Mouse (Mus musculus) lung, embryonic 15.5 days (tissue): ENCODE measurements at regions not wholly inside any gene's neighbourhood (a gene's known extent, or its start where the extent isn't known, plus 50 kb on each side); places are given as distances from the start of the nearest gene placed in this dataset.

Experiments used
- ATAC-seq: fragments of 200-750 bp; cut with Nextera tagmentation; 2 replicates; pipeline ENCODE4 v1.8.0; 2017; ENCODE audit warnings: moderate number of reproducible peaks, borderline replicate concordance; ENCODE audit not compliant: low FRiP score, low TSS enrichment; ENCODE audit errors: extremely low read depth
- H3K27ac ChIP-seq: fragments of 300-500 bp; sonication (generic); 2 replicates; pipeline ENCODE4 v1.5.1; 2015; ENCODE audit warnings: moderate library complexity, mild to moderate bottlenecking, inconsistent platforms
- H3K27me3 ChIP-seq: fragments of 300-500 bp; sonication (generic); 2 replicates; pipeline ENCODE4 v1.6.1; 2015; ENCODE audit warnings: inconsistent platforms
- H3K36me3 ChIP-seq: fragments of 300-500 bp; sonication (generic); 2 replicates; pipeline ENCODE4 v1.6.1; 2015; ENCODE audit warnings: inconsistent platforms
- H3K4me1 ChIP-seq: fragments of 300-500 bp; sonication (generic); 2 replicates; pipeline ENCODE4 v1.6.1; 2015; ENCODE audit warnings: inconsistent platforms
- H3K4me2 ChIP-seq: fragments of 300-500 bp; sonication (generic); 2 replicates; pipeline ENCODE4 v1.6.1; 2015; ENCODE audit warnings: inconsistent platforms, mild to moderate bottlenecking, moderate library complexity
- H3K4me3 ChIP-seq: fragments of 300-500 bp; sonication (generic); 2 replicates; pipeline ENCODE4 v1.5.1; 2015; ENCODE audit warnings: mild to moderate bottlenecking, inconsistent platforms
- H3K9ac ChIP-seq: fragments of 300-500 bp; sonication (generic); 2 replicates; pipeline ENCODE4 v1.6.1; 2015; ENCODE audit warnings: inconsistent platforms
- H3K9me3 ChIP-seq: fragments of 300-500 bp; sonication (generic); 2 replicates; pipeline ENCODE4 v1.6.1; 2016; ENCODE audit warnings: inconsistent platforms
- WGBS: fragments of 180-500 bp; shearing (Covaris S2); methylation state at CpG from one replicate; pipeline ENCODE4 v1.1.7; 2015; 5-methylcytosine and 5-hydroxymethylcytosine counted together

DNA sequence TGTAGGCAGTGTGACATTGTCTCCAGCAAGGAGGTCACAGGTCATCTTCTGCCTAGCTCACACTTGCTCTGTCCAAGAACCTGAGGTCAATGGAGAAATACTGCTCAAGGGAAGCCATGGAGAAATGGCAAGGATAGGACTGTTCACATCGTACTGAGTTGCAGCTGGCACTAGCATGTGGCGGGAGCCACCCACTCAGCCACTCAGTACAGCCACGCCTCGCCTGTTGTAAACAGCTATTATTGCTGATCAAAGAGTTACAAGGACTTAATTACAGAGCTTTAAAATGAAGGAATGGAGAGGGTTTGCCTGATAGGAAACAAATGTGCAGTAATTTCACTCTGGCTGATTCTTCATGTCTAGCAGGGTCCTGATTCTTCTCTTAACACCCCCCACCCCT is 64.8 kb downstream of the Dll1 start:
- Histone ChIP-seq H3K4me2 (no peak overlapping the region), H3K4me3 (no peak overlapping the region), H3K27ac (no peak overlapping the region), H3K4me1 (no peaks in the 10 kb centered on the region), H3K9me3 (no peaks in the 10 kb centered on the region), H3K36me3 (no peaks in the 10 kb centered on the region), H3K27me3 (no peaks in the 10 kb centered on the region), H3K9ac (no peak overlapping the region)
- WGBS: 73% methylated on average over 4 of the region's 4 CpGs
- no peak for ATAC-seq

DNA sequence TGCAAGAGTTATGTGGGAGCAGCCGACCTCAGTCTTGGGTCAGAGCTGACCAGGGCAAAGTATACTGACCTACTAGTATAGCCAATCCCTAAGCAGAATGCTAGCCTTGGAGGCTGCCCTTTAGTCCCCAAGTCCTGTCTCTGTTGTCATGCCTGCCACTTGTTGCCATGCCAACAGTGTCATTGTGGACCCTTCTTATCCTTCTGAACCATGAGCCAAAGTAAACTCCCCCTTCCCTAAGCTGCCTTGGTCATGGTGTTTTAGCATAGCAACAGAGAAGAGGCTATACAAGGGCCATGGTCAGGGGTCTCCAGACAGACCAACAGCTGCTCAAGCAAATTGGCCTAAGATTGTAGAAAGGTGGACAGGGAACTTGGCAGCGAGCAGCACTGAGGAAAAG is 66.2 kb downstream of the Dll1 start:
- H3K9ac ChIP-seq: no peak overlapping the region
- H3K27ac ChIP-seq: no peak overlapping the region
- no peaks in the 10 kb centered on the region for H3K27me3 ChIP-seq
- H3K4me3 ChIP-seq: no peak overlapping the region
- no peak overlapping the region for H3K4me2 ChIP-seq
- no peak for ATAC-seq
- 64% methylated on average over 2 of the region's 2 CpGs for WGBS
- H3K9me3 ChIP-seq: no peaks in the 10 kb centered on the region
- no peaks in the 10 kb centered on the region for H3K4me1 ChIP-seq
- no peaks in the 10 kb centered on the region for H3K36me3 ChIP-seq

DNA sequence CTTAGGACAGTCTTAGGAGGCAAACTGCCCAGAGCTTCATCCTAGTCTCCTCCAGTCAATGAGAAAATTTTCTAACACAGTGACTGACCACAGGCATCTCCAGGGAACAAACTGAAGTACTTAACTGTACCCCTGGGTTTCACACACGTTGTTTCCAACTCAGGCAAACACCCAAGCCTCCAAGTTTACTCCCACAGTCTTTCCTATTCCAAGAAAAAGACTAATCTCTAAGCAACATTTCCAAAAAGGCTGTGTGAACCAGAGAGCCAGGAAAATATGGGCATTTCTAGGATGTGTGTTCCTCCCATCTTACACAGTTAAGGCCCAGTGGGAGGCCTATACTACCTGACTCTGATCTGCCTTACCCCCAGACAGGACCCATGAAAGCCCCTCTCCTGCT is 74.6 kb downstream of the Dll1 start:
- Histone ChIP-seq H3K27me3 (no peaks in the 10 kb centered on the region), H3K36me3 (no peaks in the 10 kb centered on the region), H3K9me3 (no peaks in the 10 kb centered on the region), H3K9ac (no peak overlapping the region), H3K4me1 (peaks cover 7% of the 10 kb centered on the region; the same call in 1 of the 2 replicates), H3K4me3 (no peak overlapping the region), H3K27ac (no peak overlapping the region), H3K4me2 (no peak overlapping the region)
- ATAC-seq: no peak
- 39% methylated on average over 1 of the region's 1 CpGs for WGBS

DNA sequence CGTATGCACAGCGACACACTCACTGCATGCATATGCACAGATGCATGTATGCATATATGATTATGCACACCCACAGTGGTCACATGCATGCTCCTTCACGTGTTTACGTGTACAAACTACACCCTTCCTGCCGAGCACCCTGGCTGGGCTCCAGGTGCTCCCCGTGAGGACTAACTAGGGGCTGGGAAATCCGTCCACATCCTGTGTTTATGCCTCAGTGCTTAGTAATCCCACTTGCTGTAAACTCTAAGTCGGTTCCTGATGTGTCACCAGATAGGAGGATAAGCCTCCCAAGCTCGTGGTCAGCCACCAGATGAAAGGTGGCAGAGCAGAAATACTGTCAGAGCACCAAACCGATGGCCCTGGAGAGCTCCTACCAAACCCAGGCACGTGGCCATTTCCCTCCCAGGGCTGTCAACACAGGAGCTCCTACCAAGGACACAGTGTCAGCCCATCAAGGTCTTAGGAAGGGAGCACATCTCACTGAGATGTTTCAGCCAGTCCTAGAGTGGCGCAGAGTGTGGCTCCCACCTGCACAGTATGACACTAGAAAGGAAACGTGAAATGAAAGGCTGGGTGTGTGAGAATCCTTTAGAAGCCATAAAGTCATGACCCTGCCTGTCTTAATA is 76.8 kb downstream of the Dll1 start:
- no peaks in the 10 kb centered on the region for H3K27me3 ChIP-seq
- peak; percentile 31; the same call in 1 of the 2 replicates for ATAC-seq
- H3K27ac ChIP-seq: no peak overlapping the region; the same call in 1 of the 2 replicates
- H3K9me3 ChIP-seq: no peaks in the 10 kb centered on the region
- WGBS: 46% methylated on average over 13 of the region's 13 CpGs
- no peaks in the 10 kb centered on the region for H3K36me3 ChIP-seq
- no peak overlapping the region for H3K4me2 ChIP-seq
- H3K9ac ChIP-seq: no peak overlapping the region
- peaks cover 7% of the 10 kb centered on the region; the same call in 1 of the 2 replicates for H3K4me1 ChIP-seq
- H3K4me3 ChIP-seq: no peak overlapping the region

DNA sequence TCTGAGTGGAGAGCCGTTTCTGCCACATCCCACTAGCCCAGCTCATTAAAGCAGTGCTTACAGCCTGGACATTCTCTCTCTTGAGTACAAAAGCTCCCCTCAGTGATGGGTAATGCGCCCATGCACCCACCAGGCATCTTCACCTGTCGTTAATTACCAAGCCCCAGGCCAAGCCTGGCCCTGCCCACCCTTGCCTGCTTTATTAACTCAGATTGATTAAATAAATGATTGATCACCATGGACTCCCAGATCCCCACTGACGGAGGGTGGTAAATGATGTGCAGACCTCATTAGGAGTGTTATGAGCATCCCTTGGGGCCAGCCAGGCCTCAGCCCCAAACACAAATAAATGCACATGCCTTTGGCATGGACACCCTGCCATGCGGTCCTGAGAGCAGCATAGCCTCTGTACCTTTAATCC is 82.5 kb downstream of the Dll1 start:
- Histone ChIP-seq H3K36me3 (no peaks in the 10 kb centered on the region), H3K4me2 (no peak overlapping the region), H3K4me1 (peaks cover 4% of the 10 kb centered on the region; the same call in 1 of the 2 replicates), H3K27ac (no peak overlapping the region), H3K9ac (no peak overlapping the region), H3K9me3 (no peaks in the 10 kb centered on the region), H3K27me3 (no peaks in the 10 kb centered on the region), H3K4me3 (no peak overlapping the region)
- ATAC-seq: no peak
- 64% methylated on average over 5 of the region's 5 CpGs for WGBS

DNA sequence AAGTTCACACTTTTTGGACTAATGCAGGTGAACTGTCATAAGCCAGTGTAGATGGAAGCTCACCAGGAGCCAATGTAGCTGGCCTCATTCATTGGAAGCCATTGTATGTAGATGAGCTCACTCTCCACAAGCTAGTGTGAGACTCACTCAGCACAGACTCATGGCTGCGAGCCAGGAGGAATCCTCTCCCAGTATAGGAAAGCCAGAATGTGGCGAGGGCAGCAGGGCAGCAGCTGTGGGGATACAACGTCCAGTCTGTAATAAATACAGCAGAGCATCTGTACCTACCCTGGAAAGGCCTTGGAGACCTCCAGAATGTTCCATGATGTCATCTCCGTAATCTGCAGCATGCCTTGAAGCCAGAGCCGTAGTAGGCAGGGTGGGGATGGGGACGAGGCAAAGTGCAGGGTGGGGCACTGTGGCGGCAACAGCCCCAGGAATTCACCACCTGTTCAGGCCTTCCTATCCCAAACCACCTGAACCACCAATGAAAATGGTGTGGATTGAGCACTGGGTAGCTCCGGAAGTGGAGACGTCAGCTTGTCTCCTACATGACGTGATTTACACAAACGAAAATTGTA is 84.1 kb downstream of the Dll1 start:
- 61% methylated on average over 11 of the region's 11 CpGs for WGBS
- ATAC-seq: 0 out of 2 replicates have a peak, but pooled peaks have one; percentile 40
- no peaks in the 10 kb centered on the region for H3K27me3 ChIP-seq

DNA sequence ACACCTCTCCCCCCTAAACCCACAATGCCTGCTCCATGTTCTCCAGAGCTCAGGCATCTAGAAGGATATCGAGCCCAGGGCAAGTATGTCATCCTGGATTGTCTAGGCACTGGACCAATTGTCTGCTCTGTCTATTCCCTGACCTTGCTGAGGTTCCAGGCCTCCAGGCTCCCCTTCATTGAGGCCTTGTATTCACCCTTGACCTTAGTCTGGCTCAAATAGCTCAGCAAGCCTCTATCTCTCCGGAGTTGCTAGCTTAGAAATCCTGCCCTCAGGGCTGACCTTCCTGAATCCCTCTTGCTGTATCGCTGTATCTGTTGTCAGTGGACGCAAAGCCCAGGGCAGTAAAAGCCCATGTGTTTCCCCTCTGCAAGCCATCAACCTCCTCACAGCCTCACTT is 85.0 kb downstream of the Dll1 start:
- Histone ChIP-seq H3K36me3 (no peaks in the 10 kb centered on the region), H3K4me3 (no peak overlapping the region), H3K27me3 (no peaks in the 10 kb centered on the region), H3K9me3 (no peaks in the 10 kb centered on the region), H3K27ac (no peak overlapping the region), H3K9ac (no peak overlapping the region), H3K4me1 (peaks cover 8% of the 10 kb centered on the region), H3K4me2 (no peak overlapping the region)
- no peak for ATAC-seq
- 67% methylated on average over 4 of the region's 4 CpGs for WGBS

More for the DNA sequence above, 84.1 kb downstream of the Dll1 start:
- H3K9ac ChIP-seq: no peak overlapping the region
- H3K4me3 ChIP-seq: no peak overlapping the region
- peaks cover 8% of the 10 kb centered on the region for H3K4me1 ChIP-seq
- no peak overlapping the region for H3K27ac ChIP-seq
- no peaks in the 10 kb centered on the region for H3K9me3 ChIP-seq
- H3K36me3 ChIP-seq: no peaks in the 10 kb centered on the region
- no peak overlapping the region for H3K4me2 ChIP-seq

DNA sequence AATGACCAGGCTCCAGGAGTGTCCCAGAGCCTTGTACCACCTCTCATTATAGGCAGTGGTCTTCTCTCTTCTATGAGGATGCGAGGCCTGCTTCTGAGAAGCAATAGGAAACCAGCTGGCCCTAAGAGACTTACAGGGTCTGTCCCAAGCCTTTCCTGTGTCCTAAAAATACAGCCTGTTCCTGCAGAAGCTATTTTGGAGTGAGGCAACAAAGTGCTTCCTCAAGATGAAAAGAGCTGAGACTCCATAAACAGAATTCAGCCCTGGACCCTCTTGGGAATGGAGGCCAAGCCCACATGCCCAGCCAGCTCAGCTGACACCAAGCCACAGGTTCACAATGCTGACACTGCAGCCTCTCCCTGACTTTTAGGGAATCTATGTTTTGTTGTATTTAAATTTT is 86.3 kb downstream of the Dll1 start:
- 85% methylated on average over 1 of the region's 1 CpGs for WGBS
- H3K27ac ChIP-seq: no peak overlapping the region
- no peaks in the 10 kb centered on the region for H3K9me3 ChIP-seq
- no peak overlapping the region for H3K4me2 ChIP-seq
- no peaks in the 10 kb centered on the region for H3K27me3 ChIP-seq
- no peak overlapping the region for H3K9ac ChIP-seq
- no peak for ATAC-seq
- no peak overlapping the region for H3K4me3 ChIP-seq
- H3K36me3 ChIP-seq: no peaks in the 10 kb centered on the region
- H3K4me1 ChIP-seq: peaks cover 14% of the 10 kb centered on the region

DNA sequence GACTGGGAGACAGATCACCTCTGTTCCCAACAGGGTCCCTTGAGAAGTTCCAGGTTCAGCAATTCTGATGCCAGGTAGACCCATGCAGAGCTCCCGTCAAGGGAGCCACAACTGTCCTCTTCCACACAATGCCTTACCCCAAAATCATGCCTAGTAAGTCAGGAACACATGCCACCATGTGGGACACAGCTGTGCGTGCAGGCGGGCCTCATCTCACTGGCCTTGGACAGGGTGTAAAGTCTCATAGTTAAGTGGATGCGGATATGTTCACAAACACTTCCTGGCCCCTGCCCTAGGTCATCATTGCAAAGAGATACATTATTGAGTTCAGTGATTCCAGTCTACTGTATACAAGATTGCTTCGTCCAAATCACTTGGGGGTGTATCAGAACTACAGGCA is 87.6 kb downstream of the Dll1 start:
- H3K9me3 ChIP-seq: no peaks in the 10 kb centered on the region
- no peaks in the 10 kb centered on the region for H3K27me3 ChIP-seq
- no peak overlapping the region for H3K4me2 ChIP-seq
- no peak overlapping the region for H3K9ac ChIP-seq
- peaks cover 24% of the 10 kb centered on the region for H3K4me1 ChIP-seq
- H3K36me3 ChIP-seq: no peaks in the 10 kb centered on the region
- no peak overlapping the region for H3K27ac ChIP-seq
- 44% methylated on average over 5 of the region's 5 CpGs for WGBS
- no peak for ATAC-seq
- no peak overlapping the region for H3K4me3 ChIP-seq

DNA sequence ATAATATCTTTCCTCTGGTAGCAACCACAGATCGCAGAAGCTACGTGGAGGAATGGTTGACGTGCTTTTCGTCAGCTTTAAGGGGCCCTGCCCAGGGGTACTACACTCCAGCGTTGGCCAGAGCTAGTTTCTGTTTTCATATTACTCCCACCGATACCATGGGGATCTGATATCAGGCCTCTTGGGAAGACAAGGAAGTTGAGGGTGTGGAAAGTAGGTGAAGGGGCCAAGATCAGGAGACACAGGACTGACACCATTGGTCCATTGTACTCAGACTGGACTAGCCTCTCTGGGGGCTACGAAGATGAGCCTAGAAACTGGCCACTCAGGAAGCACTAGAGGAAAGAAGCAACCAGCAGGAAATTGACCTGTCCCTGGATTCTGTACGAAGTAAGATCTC is 88.0 kb downstream of the Dll1 start:
- Histone ChIP-seq H3K4me3 (no peak overlapping the region), H3K9ac (no peak overlapping the region), H3K4me2 (no peak overlapping the region), H3K9me3 (no peaks in the 10 kb centered on the region), H3K36me3 (no peaks in the 10 kb centered on the region), H3K27ac (no peak overlapping the region), H3K27me3 (no peaks in the 10 kb centered on the region), H3K4me1 (peaks cover 24% of the 10 kb centered on the region)
- no peak for ATAC-seq
- WGBS: 82% methylated on average over 8 of the region's 8 CpGs

DNA sequence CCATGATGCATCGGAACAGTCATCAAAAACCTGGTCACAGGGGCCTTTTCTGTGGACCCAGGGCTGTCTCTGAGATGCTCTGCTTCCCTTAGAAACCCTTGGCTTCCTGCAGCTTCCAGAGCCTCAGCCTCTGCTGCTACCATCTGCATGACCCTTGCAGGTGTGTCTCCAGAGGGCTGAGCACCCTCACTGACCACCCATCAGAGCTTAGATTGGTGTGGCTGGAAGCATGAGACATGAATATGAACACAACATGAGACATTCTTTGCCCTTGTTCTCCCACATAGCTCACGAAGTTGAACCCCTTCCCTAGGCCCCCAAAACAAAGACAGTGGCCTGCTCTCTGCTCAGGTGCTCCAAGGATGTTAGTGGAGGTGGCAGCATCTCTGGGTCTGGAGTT is 90.1 kb downstream of the Dll1 start:
- Histone ChIP-seq H3K27ac (no peak overlapping the region), H3K4me1 (peaks cover 24% of the 10 kb centered on the region), H3K9me3 (no peaks in the 10 kb centered on the region), H3K27me3 (no peaks in the 10 kb centered on the region), H3K36me3 (no peaks in the 10 kb centered on the region), H3K4me3 (no peak overlapping the region), H3K4me2 (no peak overlapping the region), H3K9ac (no peak overlapping the region)
- ATAC-seq: no peak
- WGBS: 90% methylated on average over 2 of the region's 2 CpGs

DNA sequence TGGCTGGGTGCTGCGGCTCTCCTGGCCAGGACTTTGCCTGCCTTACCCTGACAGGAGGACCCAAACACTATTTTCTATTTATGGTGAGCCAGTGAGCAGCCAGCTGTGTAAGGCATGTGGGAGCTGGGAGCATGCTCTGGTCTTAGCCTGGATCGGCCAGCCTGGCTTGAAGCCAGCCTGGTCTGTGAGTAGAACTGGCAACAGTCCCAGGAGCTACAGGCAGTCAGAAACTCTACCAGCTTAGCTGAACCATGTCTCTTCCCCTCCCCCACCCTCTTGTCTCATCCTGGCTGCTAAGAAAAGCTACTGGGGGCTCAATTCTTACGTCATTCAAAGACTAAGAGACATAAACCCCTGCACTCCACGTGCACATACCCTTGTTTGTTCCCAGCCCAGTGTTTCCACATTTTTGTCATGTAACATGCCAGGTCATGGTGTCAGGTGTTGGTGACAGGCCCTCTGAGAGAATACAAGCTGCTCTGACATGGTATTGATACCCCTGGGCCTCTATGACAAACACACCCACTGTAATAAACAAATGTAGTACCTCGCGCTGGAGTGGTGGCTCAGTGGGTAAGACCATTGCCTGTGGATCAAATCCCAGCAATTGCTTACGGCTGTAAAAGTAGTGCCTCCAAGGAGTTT is 91.2 kb downstream of the Dll1 start:
- peaks cover 24% of the 10 kb centered on the region for H3K4me1 ChIP-seq
- peak; percentile 88 for ATAC-seq
- no peak overlapping the region for H3K9ac ChIP-seq
- H3K4me2 ChIP-seq: peak overlapping the region; percentile 22; the same call in 1 of the 2 replicates
- H3K36me3 ChIP-seq: no peaks in the 10 kb centered on the region
- H3K4me3 ChIP-seq: no peak overlapping the region
- 36% methylated on average over 7 of the region's 7 CpGs for WGBS
- H3K27ac ChIP-seq: peak overlapping the region; percentile 71
- no peaks in the 10 kb centered on the region for H3K27me3 ChIP-seq
- H3K9me3 ChIP-seq: no peaks in the 10 kb centered on the region
